In genomic region chr11:70562995-70563469, GRCm38 (mm10) we compare ENCODE assay signal across 9 mouse cellular contexts. TPM values are rescaled to one million over a fixed set of nuclear protein-coding genes. Genes with fewer than 3 reads are reported as not detected.
A peak's percentile ranks its signal among the peaks of the same experiment; 100 is the strongest.
DNase-seq lines count a peak whose midpoint lies in the region; ATAC-seq and TF ChIP-seq lines count a peak whose summit lies in the region.
"Had no signal": no experiment of that assay in that cellular context is flagged by ENCODE, and none has a peak within 500 bp of the region (broad histone marks: within the 10 kb centered on the region; RNA-seq: fewer than 3 reads in every experiment).

No protein-coding gene starts in this region.

- peak overlapping the region; percentile 96 for H3K27ac ChIP-seq in kidney, embryonic 15.5 days
- peak overlapping the region; percentile 67 for H3K27ac ChIP-seq in cortical plate, adult 2 months (ENCODE audit: insufficient read depth, low read length)
- peak overlapping the region; percentile 89 for H3K27ac ChIP-seq in hindbrain, embryonic 15.5 days (replicated peaks)
- H3K27ac ChIP-seq in midbrain, embryonic 16.5 days (ENCODE audit: low read length): peak overlapping the region; percentile 83

- peak overlapping the region; percentile 86 for H3K9ac ChIP-seq in kidney, embryonic 15.5 days
- H3K9ac ChIP-seq in hindbrain, embryonic 15.5 days: peak overlapping the region; percentile 95
- peak overlapping the region; percentile 87 for H3K9ac ChIP-seq in midbrain, embryonic 16.5 days (ENCODE audit: low read depth, low read length)

- no peaks in the 10 kb centered on the region for H3K27me3 ChIP-seq in kidney, embryonic 15.5 days
- no peaks in the 10 kb centered on the region for H3K27me3 ChIP-seq in hindbrain, embryonic 15.5 days
- no peaks in the 10 kb centered on the region for H3K27me3 ChIP-seq in midbrain, embryonic 16.5 days (ENCODE audit: control insufficient read depth, insufficient read depth, low read depth, low read length)

- no peak for TF ChIP-seq CTCF in cortical plate, adult 2 months (IDR thresholded peaks at IDR 0.05; ENCODE audit: extremely low read depth, insufficient read depth, low read length)

- peak overlapping the region; percentile 90 for H3K4me2 ChIP-seq in kidney, embryonic 15.5 days
- H3K4me2 ChIP-seq in hindbrain, embryonic 15.5 days: peak overlapping the region; percentile 93
- peak overlapping the region; percentile 90 for H3K4me2 ChIP-seq in midbrain, embryonic 16.5 days (ENCODE audit: low read length)

- no peaks in the 10 kb centered on the region for H3K9me3 ChIP-seq in kidney, embryonic 15.5 days (replicated peaks)
- H3K9me3 ChIP-seq in hindbrain, embryonic 15.5 days: no peaks in the 10 kb centered on the region
- no peaks in the 10 kb centered on the region for H3K9me3 ChIP-seq in midbrain, embryonic 16.5 days (replicated peaks; ENCODE audit: control insufficient read depth, low read length, poor library complexity, severe bottlenecking)

- H3K4me3 ChIP-seq in kidney, embryonic 15.5 days (replicated peaks): peak overlapping the region; percentile 93
- peak overlapping the region; percentile 86 for H3K4me3 ChIP-seq in cortical plate, adult 2 months (ENCODE audit: insufficient read depth, low read length)
- peak overlapping the region; percentile 99 for H3K4me3 ChIP-seq in hindbrain, embryonic 15.5 days
- peak overlapping the region; percentile 89 for H3K4me3 ChIP-seq in midbrain, embryonic 16.5 days (ENCODE audit: low read depth, low read length)

- WGBS in kidney, embryonic 15.5 days: 0% methylated on average over 30 of the region's 31 CpGs
- 1% methylated on average over 14 of the region's 31 CpGs for WGBS in hindbrain, embryonic 15.5 days
- WGBS in midbrain, embryonic 16.5 days: under 1% methylated on average over 25 of the region's 31 CpGs

- ATAC-seq in kidney, embryonic 15.5 days (replicated peaks; ENCODE audit: low FRiP score): no peak; the same call in 1 of the 2 replicates
- ATAC-seq in hindbrain, embryonic 15.5 days (ENCODE audit: low FRiP score, low read depth): peak; percentile 36; the same call in 1 of the 2 replicates
- ATAC-seq in midbrain, embryonic 16.5 days: peak; percentile 36

- no peak for DNase-seq in kidney, postnatal 14 days
- no peak for DNase-seq in gastrocnemius, postnatal 10 days
- DNase-seq in urinary bladder, postnatal 36 days (ENCODE audit: low spot score in 2 of 2): no peak
- no peak for DNase-seq in lung, postnatal 4 days

- TF ChIP-seq POLR2A in cortical plate, adult 2 months (IDR thresholded peaks at IDR 0.05; ENCODE audit: extremely low read depth, insufficient read depth, low read length): no peak

- peaks cover 6% of the 10 kb centered on the region; the same call in 1 of the 2 replicates for H3K36me3 ChIP-seq in kidney, embryonic 15.5 days
- no peaks in the 10 kb centered on the region for H3K36me3 ChIP-seq in hindbrain, embryonic 15.5 days
- no peaks in the 10 kb centered on the region for H3K36me3 ChIP-seq in midbrain, embryonic 16.5 days (ENCODE audit: control insufficient read depth, insufficient read depth, low read length)

- peaks cover 47% of the 10 kb centered on the region for H3K4me1 ChIP-seq in kidney, embryonic 15.5 days
- peaks cover 10% of the 10 kb centered on the region for H3K4me1 ChIP-seq in cortical plate, adult 2 months (ENCODE audit: control insufficient read depth, insufficient read depth, low read length)
- H3K4me1 ChIP-seq in hindbrain, embryonic 15.5 days (replicated peaks): peaks cover 42% of the 10 kb centered on the region
- H3K4me1 ChIP-seq in midbrain, embryonic 16.5 days (ENCODE audit: control insufficient read depth, insufficient read depth, low read length): peaks cover 31% of the 10 kb centered on the region

RNA-seq across cellular contexts. Expression of gene Mink1, which starts 0.4 kb away (rescaled TPM):
- 14.8 and 15.8 TPM in 2 replicates for polyA plus RNA-seq in kidney, embryonic 15.5 days (2015; fragmentation: Nextera tagmentation; extraction: Ambion mirVana)
- polyA plus RNA-seq in cortical plate, adult 2 months (2012; rRNA removed): 318 and 325 TPM in 2 replicates
- polyA plus RNA-seq in hindbrain, embryonic 15.5 days (2015; fragmentation: Nextera tagmentation; extraction: Ambion mirVana): 18.1 and 20.5 TPM in 2 replicates
- polyA plus RNA-seq in midbrain, embryonic 16.5 days (2015; fragmentation: Nextera tagmentation; extraction: Ambion mirVana): 16.7 and 18.2 TPM in 2 replicates
- total RNA-seq in gastrocnemius, postnatal 10 days (2021): 10 to 100 TPM; 28.6 to 37.0 TPM

RNA-seq across cellular contexts. Expression of gene Pld2, which starts 23.2 kb away (rescaled TPM):
- polyA plus RNA-seq in kidney, embryonic 15.5 days (2015; fragmentation: Nextera tagmentation; extraction: Ambion mirVana): 6.5 and 8.2 TPM in 2 replicates
- polyA plus RNA-seq in cortical plate, adult 2 months (2012; rRNA removed): 21.4 and 24.4 TPM in 2 replicates
- 17.3 and 20.4 TPM in 2 replicates for polyA plus RNA-seq in hindbrain, embryonic 15.5 days (2015; fragmentation: Nextera tagmentation; extraction: Ambion mirVana)
- 17.9 and 19.6 TPM in 2 replicates for polyA plus RNA-seq in midbrain, embryonic 16.5 days (2015; fragmentation: Nextera tagmentation; extraction: Ambion mirVana)
- total RNA-seq in gastrocnemius, postnatal 10 days (2021): 10 to 100 TPM; 16.4 to 21.3 TPM

RNA-seq across cellular contexts. Expression of gene Gm40193, which starts 30.3 kb away (rescaled TPM):
- not detected in 2 replicates for polyA plus RNA-seq in kidney, embryonic 15.5 days (2015; fragmentation: Nextera tagmentation; extraction: Ambion mirVana)
- polyA plus RNA-seq in cortical plate, adult 2 months (2012; rRNA removed): not detected in 2 replicates
- polyA plus RNA-seq in hindbrain, embryonic 15.5 days (2015; fragmentation: Nextera tagmentation; extraction: Ambion mirVana): not detected in 2 replicates
- polyA plus RNA-seq in midbrain, embryonic 16.5 days (2015; fragmentation: Nextera tagmentation; extraction: Ambion mirVana): not detected in 2 replicates
- not detected for total RNA-seq in gastrocnemius, postnatal 10 days (2021)
- total RNA-seq: left cerebral cortex, postnatal 14 days had no signal

RNA-seq across cellular contexts. Expression of gene Psmb6, which starts 37.9 kb away (rescaled TPM):
- 755 and 782 TPM in 2 replicates for polyA plus RNA-seq in kidney, embryonic 15.5 days (2015; fragmentation: Nextera tagmentation; extraction: Ambion mirVana)
- polyA plus RNA-seq in cortical plate, adult 2 months (2012; rRNA removed): 240 and 248 TPM in 2 replicates
- polyA plus RNA-seq in hindbrain, embryonic 15.5 days (2015; fragmentation: Nextera tagmentation; extraction: Ambion mirVana): 763 and 792 TPM in 2 replicates
- 719 and 737 TPM in 2 replicates for polyA plus RNA-seq in midbrain, embryonic 16.5 days (2015; fragmentation: Nextera tagmentation; extraction: Ambion mirVana)
- 100 to 1,000 TPM; 326 to 361 TPM for total RNA-seq in gastrocnemius, postnatal 10 days (2021)

RNA-seq across cellular contexts. Expression of gene Gltpd2, which starts 44.0 kb away (rescaled TPM):
- 0.91 and 1.1 TPM in 2 replicates for polyA plus RNA-seq in kidney, embryonic 15.5 days (2015; fragmentation: Nextera tagmentation; extraction: Ambion mirVana)
- not detected in 2 replicates for polyA plus RNA-seq in cortical plate, adult 2 months (2012; rRNA removed)
- polyA plus RNA-seq in hindbrain, embryonic 15.5 days (2015; fragmentation: Nextera tagmentation; extraction: Ambion mirVana): 0.21 and 0.26 TPM in 2 replicates
- 0.29 TPM in 1 of 2 replicates, not detected in the other for polyA plus RNA-seq in midbrain, embryonic 16.5 days (2015; fragmentation: Nextera tagmentation; extraction: Ambion mirVana)
- not detected for total RNA-seq in gastrocnemius, postnatal 10 days (2021)
- total RNA-seq: left cerebral cortex, postnatal 14 days had no signal

Comparison
In these comparisons a context has a peak if more than half of its experiments do, and no peak if none do; other contexts are left out.
1. RNA of gene Mink1, which starts 0.4 kb away (polyA plus RNA-seq): 318 to 325 TPM in cortical plate, adult 2 months; 18.1 to 20.5 TPM in hindbrain, embryonic 15.5 days, 16.7 to 18.2 TPM in midbrain, embryonic 16.5 days and 14.8 to 15.8 TPM in kidney, embryonic 15.5 days; every median in the first group is over 10 times any median in the second.
2. Peak in every context shown above with its lines, with median percentiles within 50 percentile points of each other: H3K27ac ChIP-seq, H3K4me2 ChIP-seq, H3K4me3 ChIP-seq and H3K9ac ChIP-seq.